Mouse (Mus musculus): ENCODE measurements around the gene Ripply1.
A peak's percentile ranks its signal among the peaks of the same experiment; 100 is the strongest.
"Not testable (repeated sequence)": the region's sequence is repeated elsewhere in the genome, so short reads cannot be mapped to it uniquely, and the experiment has no call there.

The Ripply1 gene

GRCm38 (mm10) chrX:139780988-139781387 lies 1.2 kb downstream of the Ripply1 start:
- DNase-seq (ENCODE audit: low spot score): no peak

GRCm38 (mm10) chrX:139779401-139779800 lies 2.8 kb downstream of the Ripply1 start:
- DNase-seq (ENCODE audit: low spot score): no peak

- DNase-seq (ENCODE audit: low spot score): no peak
These were observed 3.3 kb downstream of the Ripply1 start for GRCm38 (mm10) chrX:139778886-139779285.

GRCm38 (mm10) chrX:139777357-139777756 lies 4.8 kb downstream of the Ripply1 start:
- no peak for DNase-seq (ENCODE audit: low spot score)

- no peak for DNase-seq (ENCODE audit: low spot score)
These were observed 7.0 kb downstream of the Ripply1 start for GRCm38 (mm10) chrX:139775084-139775612.

- DNase-seq (ENCODE audit: low spot score): peak; percentile 37
These were observed 7.7 kb downstream of the Ripply1 start for GRCm38 (mm10) chrX:139774309-139775083.

- no peak for DNase-seq (ENCODE audit: low spot score)
These were observed 12.0 kb downstream of the Ripply1 start for GRCm38 (mm10) chrX:139769975-139770637.

GRCm38 (mm10) chrX:139762546-139762945 lies 19.6 kb downstream of the Ripply1 start:
- no peak for DNase-seq (ENCODE audit: low spot score)

- not testable (repeated sequence) for DNase-seq (ENCODE audit: low spot score)
These were observed 23.5 kb downstream of the Ripply1 start for GRCm38 (mm10) chrX:139758634-139759033.

GRCm38 (mm10) chrX:139751855-139752254 lies 30.3 kb downstream of the Ripply1 start:
- DNase-seq (ENCODE audit: low spot score): peak; percentile 34

- no peak for DNase-seq (ENCODE audit: low spot score)
These were observed 45.1 kb downstream of the Ripply1 start for GRCm38 (mm10) chrX:139737066-139737465.

GRCm38 (mm10) chrX:139730541-139730940 lies 51.6 kb downstream of the Ripply1 start:
- no peak for DNase-seq (ENCODE audit: low spot score)

Data from urinary bladder, postnatal 25 days (tissue).